Mouse (Mus musculus) cortical plate, adult 2 months (tissue): ENCODE data around the gene Batf2.

Experiments
- CTCF ChIP-seq: fragments of 200-500 bp; IDR thresholded peaks from 2 replicates; pipeline ENCODE4 v1.5.1; 2011; ENCODE audit warnings: mild to moderate bottlenecking, control low read depth, low read length; ENCODE audit not compliant: insufficient read depth; ENCODE audit errors: extremely low read depth
- POLR2A ChIP-seq: fragments of 200-500 bp; IDR thresholded peaks from 2 replicates; pipeline ENCODE4 v1.6.1; 2011; ENCODE audit warnings: mild to moderate bottlenecking, low read length, control low read depth; ENCODE audit not compliant: insufficient read depth; ENCODE audit errors: extremely low read depth

DNA sequence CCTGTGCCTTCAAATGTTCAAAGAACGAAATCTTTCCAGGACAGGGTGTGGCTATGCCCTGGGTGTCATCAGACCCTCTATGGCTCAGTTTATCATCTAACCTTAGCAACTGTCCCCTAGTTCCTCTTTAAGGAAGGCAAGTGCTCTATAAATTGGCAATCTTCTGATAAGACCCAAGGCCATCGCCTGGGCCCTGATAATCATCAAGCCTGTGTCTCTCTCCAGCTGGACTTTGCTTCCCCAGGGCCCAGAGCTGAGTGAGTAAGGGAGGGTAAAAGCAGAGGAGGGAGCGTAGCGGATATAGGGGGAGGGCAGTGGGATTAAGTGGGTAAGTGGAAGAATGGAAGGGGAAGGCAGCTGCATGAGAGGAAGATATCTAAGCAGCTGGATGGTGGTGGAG is 36.3 kb upstream of the Batf2 start:
- TF ChIP-seq CTCF = no peak
- TF ChIP-seq POLR2A = no peak
